Mouse (Mus musculus) right cerebral cortex, adult 18-20 months (tissue): ENCODE measurements around the gene Nexn.

ENCODE experiments used
- DNase-seq: peaks from one replicate; pipeline ENCODE4 v3.0.0; 2022; ENCODE audit warnings: mixed read lengths

Nexn gene

DNA sequence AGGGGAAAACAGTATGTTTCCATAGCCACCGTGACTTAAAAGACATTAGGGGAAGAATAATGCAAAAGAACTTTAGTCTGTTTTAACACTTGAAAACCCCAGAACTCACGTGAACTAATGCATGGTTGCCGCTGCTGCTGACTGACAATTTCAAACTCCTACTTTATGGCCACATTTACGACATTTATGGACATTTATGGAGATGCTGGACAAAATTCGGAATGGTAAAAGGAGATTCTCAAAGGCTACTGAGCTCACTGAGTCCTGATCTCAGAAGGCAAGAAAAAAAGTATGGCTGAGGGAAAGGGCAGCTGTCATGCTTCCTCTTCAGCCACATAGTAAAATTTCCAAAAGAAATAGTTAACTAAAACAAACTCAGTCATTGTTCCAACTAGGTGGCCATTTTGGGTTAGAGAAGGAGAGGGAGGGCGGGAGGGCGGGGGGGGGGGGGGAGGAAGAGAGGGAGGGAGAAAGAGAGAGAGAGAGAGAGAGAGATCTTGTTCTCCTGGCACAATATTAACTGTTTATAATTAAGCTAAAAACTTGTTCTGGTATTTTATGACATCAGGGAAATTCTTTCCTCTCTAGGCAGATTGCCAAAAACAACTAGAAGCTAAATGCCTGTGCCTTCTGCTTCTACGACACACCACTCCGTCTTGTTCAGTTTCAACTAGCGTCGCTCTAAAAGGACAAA lies 73.8 kb downstream of the Nexn start:
- no peak for DNase-seq

DNA sequence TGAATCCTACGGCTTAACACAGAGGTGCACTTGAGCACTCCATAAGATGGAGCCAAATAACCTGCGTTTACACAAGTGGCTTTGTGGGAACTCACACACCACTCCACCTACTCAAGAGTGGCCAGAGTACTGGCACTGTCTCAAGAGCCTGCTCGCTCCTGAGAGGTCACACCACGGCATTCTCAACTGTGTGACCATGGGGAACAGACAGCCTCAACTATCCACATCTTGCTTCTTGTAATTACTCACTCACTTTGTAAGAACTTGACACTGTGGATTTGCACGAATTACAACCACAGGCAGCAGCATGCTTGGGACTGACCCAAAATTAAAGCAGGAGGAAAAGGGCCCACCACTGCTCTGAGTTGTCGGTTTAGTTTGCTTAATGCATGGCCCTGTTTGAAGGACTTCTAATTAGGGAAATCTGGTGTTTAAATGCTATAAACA lies 74.3 kb downstream of the Nexn start:
- no peak for DNase-seq

DNA sequence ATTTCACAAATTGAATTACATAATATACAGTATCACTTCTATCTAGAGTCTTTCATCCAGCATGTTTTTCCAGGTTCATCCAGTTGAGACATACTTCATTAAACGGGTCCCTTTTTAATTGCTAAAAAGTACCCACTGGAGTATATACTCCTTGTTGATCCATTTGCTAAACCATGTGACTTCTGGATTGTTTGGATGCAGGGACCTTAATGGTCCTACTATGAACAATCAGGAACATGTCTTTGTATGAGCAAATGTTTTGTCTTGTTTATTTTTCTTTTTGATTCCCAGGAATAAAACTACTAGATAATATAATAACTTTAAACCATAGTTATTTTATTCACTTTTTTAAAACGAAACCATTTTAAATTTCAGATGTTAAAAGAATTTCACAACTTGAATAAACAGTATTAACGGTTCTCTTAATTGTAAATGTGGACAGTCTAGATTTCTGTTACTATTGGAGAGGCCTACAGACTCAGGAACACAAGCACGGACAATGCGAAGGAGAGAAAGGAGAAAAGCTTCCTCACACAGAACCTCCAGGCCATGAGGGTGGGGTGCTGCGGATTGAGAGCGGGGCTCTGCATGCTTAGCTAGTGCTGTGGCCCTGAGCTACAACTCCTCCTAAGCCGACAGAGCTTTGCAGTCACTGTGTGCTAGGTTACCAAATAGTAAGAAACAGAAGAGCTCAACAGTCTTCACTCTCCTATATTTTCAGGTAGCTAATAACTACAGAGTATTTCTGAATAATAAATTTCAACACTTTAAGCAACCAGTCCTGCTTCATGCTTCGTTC lies 75.3 kb downstream of the Nexn start:
- DNase-seq: no peak

DNA sequence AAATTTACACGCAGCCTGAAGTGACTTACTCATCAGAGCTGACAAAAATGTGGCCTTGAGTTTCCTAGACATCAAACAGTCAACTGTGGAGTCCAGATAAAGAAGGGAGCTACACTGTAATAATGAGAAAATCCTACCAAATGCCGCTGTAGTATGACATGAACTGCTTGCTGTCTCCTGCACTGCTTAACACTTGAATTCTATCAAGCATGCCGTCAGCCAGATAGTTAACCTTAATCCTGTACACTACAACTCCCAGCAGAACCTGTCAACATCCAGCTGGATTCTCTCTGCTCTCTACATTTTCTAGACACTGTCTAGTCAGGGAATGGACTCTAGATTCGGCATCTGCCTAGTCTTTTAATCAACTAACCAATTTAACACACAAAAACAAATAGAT lies 76.8 kb downstream of the Nexn start:
- DNase-seq: no peak
